Mouse (Mus musculus): ENCODE data around the gene Epha2.

- TF ChIP-seq CTCF (IDR thresholded peaks at IDR 0.05; ENCODE audit: extremely low read depth, insufficient read depth, low read length), result no peak
- no peak for TF ChIP-seq POLR2A (IDR thresholded peaks at IDR 0.05; ENCODE audit: extremely low read depth, insufficient read depth, low read length)
These were observed 11.6 kb downstream of the Epha2 start for GRCm38 (mm10) chr4:141312513-141313131.

Measured in cortical plate, adult 2 months (tissue).